Mouse (Mus musculus) G1E (cell line): ENCODE data around the gene Hps1. TPM values are rescaled to one million over a fixed set of nuclear protein-coding genes. Genes with fewer than 3 reads are reported as not detected.

Experiments used
- ATAC-seq: 2 replicates; pipeline ENCODE4 v1.8.0; 2016; ENCODE audit warnings: mild to moderate bottlenecking; ENCODE audit not compliant: insufficient number of reproducible peaks, poor library complexity, low FRiP score, severe bottlenecking; ENCODE audit errors: extremely low read depth
- DNase-seq: peaks from one replicate; pipeline ENCODE4 v3.0.0; 2012; ENCODE audit warnings: low spot score
- H3K27me3 ChIP-seq: 2 replicates; pipeline ENCODE4 v1.6.1; 2012; ENCODE audit warnings: mild to moderate bottlenecking, low read length, inconsistent platforms; ENCODE audit not compliant: insufficient read depth
- H3K36me3 ChIP-seq: replicated peaks from 2 replicates; pipeline ENCODE3; 2012; ENCODE audit warnings: mild to moderate bottlenecking, inconsistent platforms
- H3K4me1 ChIP-seq: 2 replicates; pipeline ENCODE4 v1.6.1; 2012; ENCODE audit warnings: low read depth, low read length, inconsistent platforms, mixed read lengths; ENCODE audit not compliant: insufficient read depth
- H3K4me3 ChIP-seq: 2 replicates; pipeline ENCODE4 v1.5.1; 2012; ENCODE audit warnings: low read depth, mild to moderate bottlenecking, inconsistent platforms, low read length, moderate library complexity, mixed read lengths
- H3K9me3 ChIP-seq: replicated peaks from 2 replicates; pipeline ENCODE4 v1.6.1; 2012; ENCODE audit warnings: inconsistent platforms
- CTCF ChIP-seq: IDR thresholded peaks from 2 replicates; pipeline ENCODE4 v1.5.1; 2012; ENCODE audit warnings: low read depth, low read length, inconsistent platforms, mixed read lengths
- GATA1 ChIP-seq: IDR thresholded peaks from 2 replicates; pipeline ENCODE4 v1.6.1; 2012; ENCODE audit warnings: borderline replicate concordance, low read length, inconsistent platforms, mixed read lengths
- GATA2 ChIP-seq: IDR thresholded peaks from 2 replicates; pipeline ENCODE4 v1.6.1; 2012; ENCODE audit warnings: low read depth, low read length, inconsistent platforms, borderline replicate concordance
- POLR2AphosphoS5 ChIP-seq: IDR thresholded peaks from 2 replicates; pipeline ENCODE4 v1.6.1; 2012; ENCODE audit warnings: low read depth, low read length, inconsistent platforms; ENCODE audit not compliant: insufficient replicate concordance
- TAL1 ChIP-seq: conservative IDR thresholded peaks from 2 replicates; pipeline ENCODE4 v1.6.1; 2012; ENCODE audit warnings: low read depth, low read length, inconsistent platforms, mixed read lengths
- polyA plus RNA-seq: library from polyadenylated mRNA; stranded (reverse); fragments of >175 nt; gene quantifications from 2 replicates; pipeline ENCODE4 v1.2.3, GENCODE M21; 2012
- total RNA-seq, 2 experiments: library from RNA; stranded (forward) in 1 of 2; stranded (reverse) in 1 of 2; fragments of 200-1000 nt in 1 of 2; fragments of >200 nt in 1 of 2; fragmentation: Nextera tagmentation in 1 of 2; gene quantifications; 2 replicates each; pipeline ENCODE4 v1.2.3; 2014 to 2017

Hps1 gene
- total and polyA plus RNA-seq, 3 experiments = 13.0 to 55.2 (median 22.4) TPM

DNA sequence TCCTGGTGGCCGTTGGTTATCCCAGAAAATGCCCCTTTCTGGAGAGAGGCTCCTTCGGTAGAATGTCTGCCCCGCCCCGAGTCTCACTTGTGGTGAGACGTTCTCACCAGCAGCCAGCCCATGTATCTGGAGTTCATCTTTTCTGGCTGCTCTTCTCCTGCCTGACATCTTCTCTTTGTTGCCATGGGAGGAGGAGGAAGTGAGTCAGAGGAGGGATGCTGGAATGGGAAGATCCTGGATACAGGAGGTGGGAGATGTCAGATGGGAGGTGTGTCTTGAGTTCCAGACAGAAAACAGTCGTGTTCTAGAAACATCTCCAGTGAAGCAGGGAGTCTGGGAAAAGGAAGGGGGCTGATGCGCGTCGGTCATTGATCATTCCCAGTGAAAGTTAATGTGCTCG, 29.7 kb upstream of the Hps1 start:
- no peaks in the 10 kb centered on the region for H3K9me3 ChIP-seq
- H3K4me1 ChIP-seq = no peaks in the 10 kb centered on the region
- ATAC-seq (no peak), DNase-seq (no peak)
- H3K27me3 ChIP-seq = no peaks in the 10 kb centered on the region; the same call in none of the 2 replicates
- no peak overlapping the region for H3K4me3 ChIP-seq
- H3K36me3 ChIP-seq = no peaks in the 10 kb centered on the region
- TF ChIP-seq CTCF = no peak
- no peak for TF ChIP-seq POLR2AphosphoS5
- no peak for TF ChIP-seq GATA2
- TF ChIP-seq GATA1 = no peak
- TF ChIP-seq TAL1 = no peak

DNA sequence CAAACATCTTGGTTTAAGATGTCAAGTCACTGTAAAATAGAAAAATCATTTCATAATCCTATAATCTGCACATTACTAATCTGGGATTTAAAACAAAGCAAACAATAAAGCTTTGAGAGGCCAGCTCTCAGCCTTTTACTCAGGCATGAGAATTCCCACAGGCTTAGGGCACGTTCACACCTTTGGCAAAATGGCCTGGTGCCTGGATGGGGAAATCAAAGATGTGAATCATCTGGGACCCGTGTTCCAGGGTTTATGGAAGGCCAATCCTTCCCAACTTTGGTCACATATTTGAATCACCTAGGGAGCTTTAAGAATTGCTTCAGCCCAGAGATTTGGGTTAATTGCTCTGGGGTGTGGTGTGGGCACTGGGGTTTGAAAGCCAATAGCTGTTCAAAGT, 18.1 kb upstream of the Hps1 start:
- ATAC-seq = no peak
- Histone ChIP-seq H3K9me3 (no peaks in the 10 kb centered on the region), H3K36me3 (no peaks in the 10 kb centered on the region), H3K27me3 (peaks cover 10% of the 10 kb centered on the region; the same call in 1 of the 2 replicates), H3K4me3 (no peak overlapping the region), H3K4me1 (peaks cover 4% of the 10 kb centered on the region; the same call in 1 of the 2 replicates)
- TF ChIP-seq CTCF = no peak
- TF ChIP-seq POLR2AphosphoS5 = no peak
- no peak for TF ChIP-seq GATA1
- TF ChIP-seq TAL1 = no peak
- TF ChIP-seq GATA2 = no peak
- DNase-seq = no peak

DNA sequence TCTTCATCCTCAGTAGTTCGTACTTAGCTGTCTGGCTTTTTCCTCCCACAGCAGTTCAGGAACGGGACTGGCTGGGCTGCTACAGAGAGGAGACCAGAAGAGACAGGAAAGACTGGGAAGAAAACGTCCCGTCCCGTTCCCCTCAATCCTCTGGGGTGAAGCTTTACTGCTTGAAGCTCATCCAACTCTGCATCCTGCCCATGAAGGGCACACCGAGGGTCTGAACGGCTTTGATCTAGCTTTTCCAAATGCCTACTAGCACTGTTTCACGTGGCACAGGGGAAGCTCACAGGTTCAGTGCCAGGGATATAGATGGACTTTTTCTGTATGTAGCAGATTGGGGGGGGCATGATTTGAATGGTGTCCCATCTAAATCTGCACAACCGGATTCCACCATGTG, 16.0 kb upstream of the Hps1 start:
- ATAC-seq (no peak), DNase-seq (no peak)
- Histone ChIP-seq H3K4me1 (peaks cover 4% of the 10 kb centered on the region; the same call in 1 of the 2 replicates), H3K4me3 (no peak overlapping the region), H3K9me3 (no peaks in the 10 kb centered on the region), H3K27me3 (peaks cover 18% of the 10 kb centered on the region), H3K36me3 (no peaks in the 10 kb centered on the region)
- TF ChIP-seq GATA2 = no peak
- no peak for TF ChIP-seq GATA1
- no peak for TF ChIP-seq CTCF
- no peak for TF ChIP-seq POLR2AphosphoS5
- TF ChIP-seq TAL1 = no peak

DNA sequence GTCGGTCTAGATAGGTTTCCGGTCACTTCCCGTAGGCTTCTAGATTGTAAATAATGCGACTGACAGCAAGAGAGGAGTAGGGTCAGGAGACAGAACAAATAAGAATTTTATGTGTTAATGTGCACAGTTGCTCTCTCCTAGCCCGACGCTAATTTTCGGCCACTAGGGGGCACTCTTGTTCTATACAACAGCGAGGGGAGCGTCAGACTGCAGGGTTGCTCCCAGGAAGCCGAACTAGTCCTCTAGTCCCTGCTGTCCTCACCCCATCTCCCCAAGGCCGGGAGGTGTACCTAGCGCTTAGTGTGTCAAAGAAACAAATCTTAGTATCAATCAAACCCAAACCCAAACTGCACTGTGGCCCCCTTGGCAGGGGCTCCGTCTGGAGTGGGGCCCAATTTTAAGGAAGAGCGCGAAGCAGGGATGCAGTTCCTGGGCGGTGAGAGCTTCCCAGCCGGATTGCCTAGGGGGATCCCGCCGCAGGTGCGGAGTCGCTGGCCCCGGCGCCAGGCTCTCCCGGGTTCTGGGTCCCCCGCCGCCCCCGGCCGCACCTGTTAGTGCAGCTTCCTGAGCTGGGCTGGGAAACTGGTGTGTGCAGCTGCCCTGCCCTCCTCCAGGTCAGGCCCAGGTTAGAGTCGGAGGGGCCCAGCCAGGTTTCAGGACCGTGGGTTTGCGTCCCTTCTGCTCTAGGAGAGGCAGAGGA, 15.3 kb upstream of the Hps1 start:
- Histone ChIP-seq H3K27me3 (peaks cover 25% of the 10 kb centered on the region), H3K4me1 (peaks cover 4% of the 10 kb centered on the region; the same call in 1 of the 2 replicates), H3K36me3 (no peaks in the 10 kb centered on the region), H3K9me3 (no peaks in the 10 kb centered on the region), H3K4me3 (no peak overlapping the region)
- ATAC-seq (peak; percentile 34; the same call in 1 of the 2 replicates), DNase-seq (peak; percentile 68)
- TF ChIP-seq CTCF = peak; percentile 55
- TF ChIP-seq POLR2AphosphoS5 = no peak

DNA sequence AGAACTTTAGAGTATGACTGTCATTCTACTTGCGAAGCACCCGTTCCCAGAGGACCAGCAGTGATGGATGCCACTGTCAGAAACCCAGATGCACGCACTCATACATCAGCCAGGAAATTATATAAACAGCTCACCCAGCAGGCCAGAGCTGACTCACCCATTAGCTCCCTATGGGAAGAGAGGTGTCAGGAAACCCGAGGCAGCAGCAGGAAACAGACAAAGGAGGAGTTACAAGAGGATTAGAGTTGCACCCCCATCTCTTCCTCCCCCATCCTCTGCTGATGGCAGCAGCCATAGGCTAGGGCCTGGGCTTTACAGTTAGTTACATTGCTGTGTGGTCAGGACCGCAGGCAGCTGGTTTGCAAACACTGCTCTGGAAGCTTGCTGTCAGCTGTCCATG, 8.5 kb upstream of the Hps1 start:
- ATAC-seq (no peak), DNase-seq (no peak)
- Histone ChIP-seq H3K27me3 (peaks cover 49% of the 10 kb centered on the region), H3K4me3 (no peak overlapping the region), H3K36me3 (no peaks in the 10 kb centered on the region), H3K9me3 (no peaks in the 10 kb centered on the region), H3K4me1 (no peaks in the 10 kb centered on the region)
- TF ChIP-seq GATA1 (no peak), POLR2AphosphoS5 (no peak), CTCF (no peak), GATA2 (no peak), TAL1 (no peak)

DNA sequence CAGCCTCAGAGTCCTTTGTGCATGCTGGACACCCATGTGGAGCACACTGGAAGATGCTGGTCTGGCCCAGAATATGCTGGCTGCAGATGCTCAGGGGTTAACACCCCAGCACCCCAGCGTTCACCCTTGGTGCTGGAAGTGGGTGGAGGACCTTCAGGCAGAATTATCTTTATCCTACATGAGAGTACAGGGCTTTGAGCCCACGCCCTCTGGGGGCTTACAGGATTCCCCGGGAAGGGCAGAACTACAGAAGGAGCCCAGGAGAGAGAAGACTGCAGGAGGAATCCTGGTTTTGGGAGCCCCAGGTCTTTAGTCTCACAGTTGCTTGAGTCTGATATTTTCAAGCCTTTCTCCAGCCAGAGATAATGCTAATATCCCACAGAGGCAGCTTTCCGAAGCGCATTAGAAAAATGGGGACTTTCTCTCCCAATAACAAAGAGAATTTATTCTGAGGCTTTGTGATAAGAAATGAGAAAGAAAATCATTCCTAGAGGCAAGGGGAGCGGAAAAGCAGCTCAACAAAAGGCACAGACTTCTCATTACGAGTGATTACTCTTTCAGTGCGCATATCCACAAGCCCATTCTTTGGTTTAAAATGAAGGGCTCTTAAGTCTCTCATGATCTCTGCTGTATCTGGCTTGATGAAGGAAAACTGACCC, 5.9 kb upstream of the Hps1 start:
- Histone ChIP-seq H3K27me3 (peaks cover 35% of the 10 kb centered on the region), H3K4me3 (no peak overlapping the region), H3K4me1 (no peaks in the 10 kb centered on the region), H3K36me3 (no peaks in the 10 kb centered on the region), H3K9me3 (no peaks in the 10 kb centered on the region)
- no peak for ATAC-seq
- TF ChIP-seq CTCF (no peak), TAL1 (no peak), GATA1 (no peak), POLR2AphosphoS5 (no peak), GATA2 (no peak)
- no peak for DNase-seq
